Mouse (Mus musculus): ENCODE data around the gene Cryzl2. TPM values are rescaled to one million over a fixed set of nuclear protein-coding genes. Genes with fewer than 3 reads are reported as not detected.

Gene Cryzl2
- total and polyA plus RNA-seq, 3 experiments: 0.04 to 0.12 TPM; not detected in 1

DNA sequence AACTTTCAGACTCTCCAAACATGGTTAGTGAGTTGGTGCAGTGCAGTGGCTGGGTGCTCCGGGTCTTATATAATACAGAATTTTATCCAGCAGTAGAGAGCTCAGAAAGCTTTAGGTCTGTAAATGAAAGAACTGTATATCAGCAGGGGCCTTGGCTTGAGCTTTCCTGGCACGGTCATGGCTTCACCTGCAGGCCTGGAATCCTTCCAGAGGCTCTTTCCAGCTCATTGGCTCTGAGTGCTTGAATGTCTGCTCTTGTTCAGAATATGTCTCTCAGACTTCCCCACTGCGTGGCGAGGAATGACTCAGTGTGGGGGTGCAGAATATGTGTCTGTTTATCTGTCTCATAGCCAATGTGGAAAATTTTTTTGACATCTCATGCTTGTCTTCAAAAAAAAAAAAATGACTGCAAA, 59.7 kb downstream of the Cryzl2 start:
- H3K9me3 ChIP-seq (replicated peaks; ENCODE audit: insufficient read depth, low read length): no peaks in the 10 kb centered on the region
- peak; percentile 31; the same call in 1 of the 2 replicates for TF ChIP-seq MYB (IDR thresholded peaks at IDR 0.05; ENCODE audit: low read depth, low read length)
- peak; percentile 68 for TF ChIP-seq GATA1 (IDR thresholded peaks at IDR 0.05; ENCODE audit: low read depth, low read length)
- TF ChIP-seq TCF12 (IDR thresholded peaks at IDR 0.05; ENCODE audit: low read depth, low read length): peak; percentile 65
- peak; percentile 77 for TF ChIP-seq MXI1 (IDR thresholded peaks at IDR 0.05; ENCODE audit: low read depth, low read length)
- no peak for TF ChIP-seq NRF1 (IDR thresholded peaks at IDR 0.05; ENCODE audit: insufficient read depth, low read depth, low read length, poor library complexity, severe bottlenecking)
- TF ChIP-seq JUND (IDR thresholded peaks at IDR 0.05; ENCODE audit: low read depth, low read length): peak; percentile 35; the same call in 1 of the 2 replicates
- TF ChIP-seq TAL1 (IDR thresholded peaks at IDR 0.05; ENCODE audit: low read length): 0 out of 2 replicates have a peak, but pooled peaks have one; percentile 6
- no peak for TF ChIP-seq CTCF (IDR thresholded peaks at IDR 0.05 in 2 of 3, conservative IDR thresholded peaks at IDR 0.05 in 1 of 3; ENCODE audit: control insufficient read depth in 1 of 3, insufficient read depth in 1 of 3, low read depth in 2 of 3, low read length in 3 of 3, poor library complexity in 1 of 3, severe bottlenecking in 1 of 3)
- TF ChIP-seq MAFK (IDR thresholded peaks at IDR 0.05; ENCODE audit: borderline replicate concordance, low read depth, low read length): 0 out of 2 replicates have a peak, but pooled peaks have one; percentile 30
- peak; percentile 69 for TF ChIP-seq MAX (IDR thresholded peaks at IDR 0.05; ENCODE audit: low read length)
- peak; percentile 84 to 86 for TF ChIP-seq EP300 (IDR thresholded peaks at IDR 0.05; ENCODE audit: low read depth in 1 of 2, low read length in 2 of 2)
- TF ChIP-seq MYC (IDR thresholded peaks at IDR 0.05; ENCODE audit: low read depth, low read length): 0 out of 2 replicates have a peak, but pooled peaks have one; percentile 53
- TF ChIP-seq ETS1 (IDR thresholded peaks at IDR 0.05; ENCODE audit: low read depth, low read length): peak; percentile 92
- peak; percentile 57; the same call in 1 of the 2 replicates for TF ChIP-seq RCOR1 (IDR thresholded peaks at IDR 0.05; ENCODE audit: low read depth, low read length)
- no peak for TF ChIP-seq CHD1 (IDR thresholded peaks at IDR 0.05; ENCODE audit: low read depth, low read length)
- peak; percentile 40; the same call in 1 of the 2 replicates for TF ChIP-seq HCFC1 (IDR thresholded peaks at IDR 0.05; ENCODE audit: low read depth, low read length)
- TF ChIP-seq BHLHE40 (IDR thresholded peaks at IDR 0.05; ENCODE audit: borderline replicate concordance, low read depth, low read length): peak; percentile 23; the same call in 1 of the 2 replicates
- no peak for TF ChIP-seq GABPA (IDR thresholded peaks at IDR 0.05; ENCODE audit: low read depth, low read length)
- TF ChIP-seq POLR2A (IDR thresholded peaks at IDR 0.05; ENCODE audit: control insufficient read depth in 1 of 2, insufficient read depth in 1 of 2, low read depth in 1 of 2, low read length in 2 of 2, poor library complexity in 1 of 2): no peak
- TF ChIP-seq SIN3A (IDR thresholded peaks at IDR 0.05; ENCODE audit: low read length): peak; percentile 75
- TF ChIP-seq RAD21 (IDR thresholded peaks at IDR 0.05; ENCODE audit: low read depth, low read length): no peak
- TF ChIP-seq ZNF384 (IDR thresholded peaks at IDR 0.05; ENCODE audit: low read depth, low read length): peak; percentile 91
- TF ChIP-seq TBP (IDR thresholded peaks at IDR 0.05; ENCODE audit: low read depth, low read length): 0 out of 2 replicates have a peak, but pooled peaks have one; percentile 23
- peaks cover 20 to 39% of the 10 kb centered on the region in 2 experiments for H3K4me1 ChIP-seq (ENCODE audit: control insufficient read depth in 1 of 2, insufficient read depth in 2 of 2, low read length in 2 of 2)
- peak; percentile 89 for DNase-seq (ENCODE audit: low read depth, low spot score)
- peaks cover 0 to 41% of the 10 kb centered on the region in 2 experiments; a peak in 2 of 4 replicates for H3K36me3 ChIP-seq (ENCODE audit: control insufficient read depth in 1 of 2, insufficient read depth in 2 of 2, low read length in 2 of 2)
- peak overlapping the region; percentile 73; the same call in 1 of the 2 replicates for H3K27ac ChIP-seq (ENCODE audit: control insufficient read depth, low read depth, low read length)
- H3K9ac ChIP-seq (ENCODE audit: control insufficient read depth, low read depth, low read length, poor library complexity, severe bottlenecking): peak overlapping the region; percentile 22; the same call in 1 of the 2 replicates
- no peaks in the 10 kb centered on the region for H3K27me3 ChIP-seq (ENCODE audit: control insufficient read depth in 1 of 2, insufficient read depth in 2 of 2, low read length in 2 of 2)
- no peak overlapping the region for H3K4me3 ChIP-seq (ENCODE audit: control insufficient read depth in 1 of 2, insufficient read depth in 1 of 2, low read depth in 2 of 2, low read length in 2 of 2)
- H3K79me2 ChIP-seq (ENCODE audit: control insufficient read depth, insufficient read depth, low read length, poor library complexity): no peaks in the 10 kb centered on the region

Measured in MEL (cell line).